Mouse (Mus musculus) adipose tissue, adult 10 weeks (tissue): ENCODE results near the gene Rxfp1. TPM values are rescaled to one million over a fixed set of nuclear protein-coding genes. Genes with fewer than 3 reads are reported as not detected.

ENCODE experiments used
- polyA plus RNA-seq: library from polyadenylated mRNA; stranded (reverse); fragments of 350-450 nt; fragmentation: Illumina TruSeq; extraction: RNeasy Lipid Tissue Mini Kit (QIAGEN cat#74804); gene quantifications from one replicate; pipeline ENCODE4 v1.2.3, GENCODE M21; 2014; ENCODE audit warnings: low read depth, low replicate concordance

Gene Rxfp1
- not detected for polyA plus RNA-seq

GRCm38 (mm10) chr3:79737780-79738179 is at the start of gene Rxfp1:
Rxfp1 (minus strand) TSS chr3:79737880.

GRCm38 (mm10) chr3:79629416-79629730 is 108.3 kb downstream of the Rxfp1 start, which contains the start of gene Etfdh:
Etfdh (minus strand) TSS chr3:79629500.

GRCm38 (mm10) chr3:79628561-79629415 is 108.9 kb downstream of the Rxfp1 start, which contains the start of gene 4930579G24Rik:
4930579G24Rik (plus strand) TSS chr3:79629079.

Other genes with a start within 250 kb of the Rxfp1 start
- 5.5 TPM for gene Fnip2, start 170.1 kb downstream of the Rxfp1 start, polyA plus RNA-seq
- gene Ppid, start 146.5 kb downstream of the Rxfp1 start, polyA plus RNA-seq: 38.3 TPM
- gene 4930579G24Rik, start 108.8 kb downstream of the Rxfp1 start, polyA plus RNA-seq: 3.5 TPM
- gene Etfdh, start 108.4 kb downstream of the Rxfp1 start, polyA plus RNA-seq: 55.1 TPM
- gene Tmem144, start 114.9 kb upstream of the Rxfp1 start, polyA plus RNA-seq: 5.2 TPM
- 12.4 TPM for gene Fam198b, start 146.7 kb upstream of the Rxfp1 start, polyA plus RNA-seq